Mouse (Mus musculus) CD4-positive, CD25-positive, alpha-beta regulatory T cell, adult 4 months (primary cell): ENCODE results near the gene Clk4. TPM values are rescaled to one million over a fixed set of nuclear protein-coding genes. Genes with fewer than 3 reads are reported as not detected.

Experiments
- ATAC-seq: one replicate; pipeline ENCODE4 v1.8.0; 2017
- polyA plus RNA-seq, 2 experiments: library from polyadenylated mRNA; unstranded; fragments of 100-300 nt; shearing (Covaris generic); gene quantifications; one replicate each; pipeline ENCODE4 v1.2.1; 2017

Gene Clk4
- polyA plus RNA-seq, 2 experiments from 2014 or later = 220 to 233 TPM

DNA sequence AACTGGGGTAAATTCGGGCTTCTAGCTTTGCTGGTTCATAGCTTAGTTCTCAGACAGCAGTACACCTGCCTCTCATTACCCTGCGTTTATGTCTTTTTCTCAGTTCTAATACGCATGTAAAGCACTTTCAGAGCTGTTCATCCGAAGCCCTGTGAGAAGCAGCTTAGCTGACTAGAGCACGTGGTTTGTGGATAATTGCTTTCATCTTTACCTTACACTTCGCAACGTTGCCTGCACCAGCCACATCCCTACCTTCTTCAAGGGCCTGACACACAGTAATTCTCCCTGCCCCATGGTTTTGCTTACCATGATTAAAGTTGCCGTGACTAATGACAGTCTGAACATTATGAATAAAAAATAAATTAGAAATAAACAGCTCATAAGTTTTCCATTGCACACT, 50.3 kb downstream of the Clk4 start:
- ATAC-seq = no peak

DNA sequence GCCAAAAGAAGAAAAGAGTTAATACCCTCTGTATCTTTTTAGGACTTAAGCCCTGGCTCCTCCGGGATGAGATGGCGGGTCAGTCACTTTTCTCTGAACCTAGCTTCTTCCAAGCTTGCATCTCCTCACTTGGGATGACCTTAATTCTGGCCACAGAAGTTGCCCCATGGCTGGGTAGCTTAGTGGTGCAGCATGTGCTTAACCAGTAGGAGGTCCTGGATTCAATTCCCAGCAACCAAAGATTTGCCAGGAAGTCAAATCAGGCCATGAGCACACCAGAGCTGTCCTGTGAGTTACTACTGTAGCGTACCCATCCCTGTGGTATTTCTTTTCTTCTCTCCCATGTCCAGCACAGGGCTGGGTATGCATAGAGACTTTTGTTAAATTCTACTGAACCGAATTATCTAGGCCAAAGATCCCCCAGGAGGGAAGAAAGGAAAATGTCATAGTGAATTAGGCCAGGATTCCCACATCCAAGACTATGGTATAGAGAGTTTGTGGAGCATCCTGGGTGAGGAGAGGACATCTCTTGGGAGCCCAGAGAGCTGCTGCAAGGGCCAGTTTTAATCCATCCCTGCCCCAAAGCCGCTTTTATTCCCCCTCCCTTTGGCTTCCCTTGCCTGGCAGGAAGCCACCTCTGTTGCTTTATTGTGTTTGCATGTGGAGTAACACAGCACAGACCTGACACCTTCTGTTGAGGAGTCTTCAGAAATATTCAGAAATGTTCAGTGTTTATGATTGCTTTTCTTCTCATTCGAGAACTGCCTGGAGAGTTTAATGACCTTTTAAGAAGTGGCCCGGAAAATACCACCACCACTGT, 54.7 kb downstream of the Clk4 start:
- ATAC-seq = no peak

GRCm38 (mm10) chr11:51320609-51321008, 59.1 kb downstream of the Clk4 start:
- ATAC-seq = no peak

DNA sequence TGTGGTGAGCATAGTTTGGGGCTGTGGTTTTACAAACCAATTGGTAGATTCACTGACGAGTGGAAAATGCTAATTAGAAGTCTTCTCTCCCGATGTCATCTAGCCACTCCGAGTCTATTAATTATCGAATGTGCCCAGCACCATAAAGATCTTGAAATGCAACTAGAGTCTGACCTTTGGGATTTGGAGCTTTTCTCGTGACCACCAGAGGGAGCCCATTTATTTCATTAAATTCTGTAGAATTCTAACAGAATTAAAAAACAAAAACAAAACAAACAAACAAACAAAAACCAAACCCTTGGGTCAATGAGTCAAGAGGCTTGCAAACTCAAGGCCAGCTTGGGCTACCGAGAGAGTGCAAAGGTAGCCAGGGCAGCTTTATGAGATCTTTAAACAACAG, 65.4 kb downstream of the Clk4 start:
- ATAC-seq = no peak

- ATAC-seq = no peak
Measured at GRCm38 (mm10) chr11:51328387-51328942, 66.9 kb downstream of the Clk4 start.

DNA sequence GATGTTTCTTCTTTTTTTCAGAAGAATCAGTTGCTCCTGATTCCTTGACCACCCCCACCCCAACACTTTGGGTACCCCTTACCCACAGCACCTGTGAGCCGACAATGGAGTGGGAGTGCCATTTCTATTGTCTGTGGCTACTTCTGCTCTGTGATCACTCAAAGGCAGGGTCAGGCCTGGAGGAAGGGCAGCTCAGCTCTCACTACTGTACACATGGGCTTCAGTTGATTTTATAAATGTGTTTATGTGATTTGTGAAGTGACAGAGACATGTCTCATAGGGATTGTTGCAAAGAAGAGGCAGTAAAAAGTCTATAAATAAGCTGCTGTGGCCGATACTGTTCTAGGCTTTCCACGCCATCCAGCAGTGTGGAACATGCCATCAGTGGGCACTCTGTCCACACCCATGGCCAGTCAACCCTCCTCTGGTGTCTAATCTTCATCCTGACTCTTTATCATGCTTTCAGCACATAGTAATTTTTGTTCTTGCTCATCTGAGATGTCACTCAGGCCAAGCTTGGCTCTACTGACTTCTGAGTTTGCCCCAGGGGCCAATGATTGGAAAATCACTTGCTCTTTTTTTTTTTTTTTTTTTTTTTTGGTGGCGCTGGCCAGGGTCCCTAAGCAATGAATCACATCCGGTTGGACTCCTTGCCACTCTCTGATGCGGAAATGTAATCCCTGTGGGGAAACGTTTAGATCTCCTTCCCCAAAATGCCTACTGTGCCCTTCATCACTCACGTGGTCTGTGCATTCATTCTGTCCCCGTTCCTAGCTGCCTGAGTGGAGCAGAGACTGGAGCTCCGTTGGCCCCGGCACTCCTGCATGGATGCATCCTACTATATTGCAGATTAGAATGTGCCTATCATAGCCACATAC, 68.5 kb downstream of the Clk4 start:
- ATAC-seq = no peak

Other genes starting within 250 kb of the Clk4 start
- under 1 TPM in 1 of 2 experiments, not detected in 1; 0.08 TPM for gene Olfr54, start 247.5 kb upstream of the Clk4 start, polyA plus RNA-seq
- gene Olfr1375, start 213.6 kb upstream of the Clk4 start, polyA plus RNA-seq = not detected
- gene Zfp354a, start 202.5 kb upstream of the Clk4 start, polyA plus RNA-seq = not detected
- gene Gm12569, start 41.3 kb upstream of the Clk4 start, polyA plus RNA-seq = not detected
- gene BC049762, start 1.3 kb downstream of the Clk4 start, polyA plus RNA-seq = under 1 TPM in 1 of 2 experiments, not detected in 1; 0.74 TPM
- gene Col23a1, start 28.2 kb downstream of the Clk4 start, polyA plus RNA-seq = 1 to 10 TPM; 1.5 to 2.8 TPM